In the genomic region with DNA sequence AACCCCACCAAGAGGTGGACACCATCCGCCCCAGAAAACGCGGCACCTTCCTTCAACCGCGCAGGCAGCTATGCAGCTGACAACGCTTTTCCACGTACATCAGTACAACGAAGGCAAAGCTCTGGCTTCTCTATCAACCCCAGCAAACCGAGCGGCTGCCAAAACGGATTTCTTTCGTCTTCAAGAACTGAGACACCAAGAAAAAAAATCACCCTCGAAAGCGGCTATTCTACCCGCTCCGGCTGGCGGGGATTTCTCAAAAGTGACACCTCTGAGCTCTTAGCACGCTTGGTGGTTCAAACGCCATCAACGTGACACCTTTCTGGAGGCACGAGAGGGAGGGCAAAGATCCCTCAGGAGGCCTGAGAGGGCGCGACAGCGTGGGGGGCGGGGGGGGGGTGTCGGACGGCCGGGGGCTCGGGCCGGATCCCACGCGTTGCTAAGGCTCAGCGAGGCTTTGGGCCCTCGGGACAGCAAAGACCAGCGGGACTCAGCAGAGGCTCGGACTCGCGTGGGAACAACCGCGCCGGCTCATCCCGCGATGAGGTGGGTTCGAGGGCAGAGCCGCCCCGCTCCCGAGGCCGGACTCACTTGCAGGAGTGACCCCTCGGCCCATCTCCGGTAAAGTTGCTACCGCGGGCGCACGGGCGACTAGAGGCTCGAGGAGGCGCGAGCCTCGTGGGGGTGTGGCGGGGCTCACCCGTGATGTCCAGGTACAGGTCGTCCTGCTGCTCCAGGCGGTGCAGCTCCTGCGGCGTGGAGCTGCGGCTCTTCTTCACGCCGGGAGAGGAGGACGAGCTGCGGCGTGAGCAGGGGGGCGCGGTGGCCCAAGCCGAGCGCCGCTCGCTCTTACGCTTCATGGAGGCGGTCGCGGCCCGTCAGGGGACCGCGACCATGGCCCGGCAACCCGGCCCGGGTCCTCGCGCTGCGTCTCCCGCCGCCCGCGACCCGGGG, we compare ENCODE assay signal across 8 mouse cellular contexts. TPM values are rescaled to one million over a fixed set of nuclear protein-coding genes. Genes with fewer than 3 reads are reported as not detected.
A peak's percentile ranks its signal among the peaks of the same experiment; 100 is the strongest.
DNase-seq lines count a peak whose midpoint lies in the region; ATAC-seq and TF ChIP-seq lines count a peak whose summit lies in the region.

No protein-coding gene starts in this region.

- H3K27me3 ChIP-seq in heart, embryonic 10.5 days (ENCODE audit: insufficient read depth, poor library complexity, severe bottlenecking), result no peaks in the 10 kb centered on the region
- H3K27me3 ChIP-seq in MEL (ENCODE audit: control insufficient read depth in 1 of 2, insufficient read depth in 2 of 2, low read length in 2 of 2), result no peaks in the 10 kb centered on the region
- H3K27me3 ChIP-seq in limb, embryonic 12.5 days, result no peaks in the 10 kb centered on the region
- H3K27me3 ChIP-seq in midbrain, embryonic 16.5 days (ENCODE audit: control insufficient read depth, insufficient read depth, low read depth, low read length), result peaks cover 13% of the 10 kb centered on the region

- no peak for TF ChIP-seq CTCF in MEL (IDR thresholded peaks at IDR 0.05 in 2 of 3, conservative IDR thresholded peaks at IDR 0.05 in 1 of 3; ENCODE audit: control insufficient read depth in 1 of 3, insufficient read depth in 1 of 3, low read depth in 2 of 3, low read length in 3 of 3, poor library complexity in 1 of 3, severe bottlenecking in 1 of 3)

- peaks cover 36% of the 10 kb centered on the region for H3K79me2 ChIP-seq in MEL (ENCODE audit: control insufficient read depth, insufficient read depth, low read length, poor library complexity)

- H3K4me2 ChIP-seq in limb, embryonic 12.5 days, result peak overlapping the region; percentile 99
- H3K4me2 ChIP-seq in midbrain, embryonic 16.5 days (ENCODE audit: low read length), result peak overlapping the region; percentile 100

- H3K9ac ChIP-seq in MEL (ENCODE audit: control insufficient read depth, low read depth, low read length, poor library complexity, severe bottlenecking), result peak overlapping the region; percentile 81
- peak overlapping the region; percentile 84 for H3K9ac ChIP-seq in limb, embryonic 12.5 days (replicated peaks)
- peak overlapping the region; percentile 72 for H3K9ac ChIP-seq in midbrain, embryonic 16.5 days (ENCODE audit: low read depth, low read length)

- peak; percentile 76 for DNase-seq in heart, embryonic 10.5 days (ENCODE audit: low spot score)
- no peak for DNase-seq in heart, adult 8-10 months (ENCODE audit: low spot score)
- peak; percentile 80 for DNase-seq in MEL (ENCODE audit: low read depth, low spot score)
- DNase-seq in embryo, embryonic 11 days, result peak; percentile 64
- DNase-seq in heart, postnatal 4 days, result peak; percentile 20
- DNase-seq in thymus, postnatal 14 days, result peak; percentile 29

- TF ChIP-seq POLR2A in MEL (IDR thresholded peaks at IDR 0.05; ENCODE audit: control insufficient read depth in 1 of 2, insufficient read depth in 1 of 2, low read depth in 1 of 2, low read length in 2 of 2, poor library complexity in 1 of 2), result no peak

- ATAC-seq in limb, embryonic 12.5 days (ENCODE audit: insufficient number of reproducible peaks, insufficient read depth, low FRiP score, low TSS enrichment, low read depth), result peak; percentile 39
- peak; percentile 87 for ATAC-seq in midbrain, embryonic 16.5 days

- no peak for TF ChIP-seq RAD21 in MEL (IDR thresholded peaks at IDR 0.05; ENCODE audit: low read depth, low read length)

- no peaks in the 10 kb centered on the region for H3K36me3 ChIP-seq in heart, embryonic 10.5 days
- H3K36me3 ChIP-seq in MEL (ENCODE audit: control insufficient read depth in 1 of 2, insufficient read depth in 2 of 2, low read length in 2 of 2), result peaks cover 0 to 16% of the 10 kb centered on the region in 2 experiments; a peak in 2 of 4 replicates
- H3K36me3 ChIP-seq in limb, embryonic 12.5 days, result no peaks in the 10 kb centered on the region; the same call in 1 of the 2 replicates
- no peaks in the 10 kb centered on the region for H3K36me3 ChIP-seq in midbrain, embryonic 16.5 days (ENCODE audit: control insufficient read depth, insufficient read depth, low read length)

- H3K27ac ChIP-seq in heart, embryonic 10.5 days, result peak overlapping the region; percentile 87
- peak overlapping the region; percentile 56 for H3K27ac ChIP-seq in MEL (ENCODE audit: control insufficient read depth, low read depth, low read length)
- no peak overlapping the region; the same call in 1 of the 2 replicates for H3K27ac ChIP-seq in limb, embryonic 12.5 days
- H3K27ac ChIP-seq in midbrain, embryonic 16.5 days (ENCODE audit: low read length), result no peak overlapping the region

- peak overlapping the region; percentile 87 for H3K4me3 ChIP-seq in heart, embryonic 10.5 days
- H3K4me3 ChIP-seq in MEL (ENCODE audit: control insufficient read depth in 1 of 2, insufficient read depth in 1 of 2, low read depth in 2 of 2, low read length in 2 of 2), result peak overlapping the region; percentile 55 to 95
- peak overlapping the region; percentile 80 for H3K4me3 ChIP-seq in limb, embryonic 12.5 days (replicated peaks)
- H3K4me3 ChIP-seq in midbrain, embryonic 16.5 days (ENCODE audit: low read depth, low read length), result peak overlapping the region; percentile 90

- H3K9me3 ChIP-seq in heart, embryonic 10.5 days, result no peaks in the 10 kb centered on the region
- no peaks in the 10 kb centered on the region for H3K9me3 ChIP-seq in MEL (replicated peaks; ENCODE audit: insufficient read depth, low read length)
- H3K9me3 ChIP-seq in limb, embryonic 12.5 days, result no peaks in the 10 kb centered on the region
- no peaks in the 10 kb centered on the region for H3K9me3 ChIP-seq in midbrain, embryonic 16.5 days (replicated peaks; ENCODE audit: control insufficient read depth, low read length, poor library complexity, severe bottlenecking)

- under 1% methylated on average over 95 of the region's 95 CpGs for WGBS in heart, embryonic 10.5 days
- under 1% methylated on average over 93 of the region's 95 CpGs for WGBS in limb, embryonic 12.5 days
- under 1% methylated on average over 91 of the region's 95 CpGs for WGBS in midbrain, embryonic 16.5 days

- TF ChIP-seq EP300 in MEL (IDR thresholded peaks at IDR 0.05; ENCODE audit: low read depth in 1 of 2, low read length in 2 of 2), result no peak

- peaks cover 20% of the 10 kb centered on the region for H3K4me1 ChIP-seq in heart, embryonic 10.5 days
- peaks cover 2 to 15% of the 10 kb centered on the region in 2 experiments; a peak in 3 of 4 replicates for H3K4me1 ChIP-seq in MEL (ENCODE audit: control insufficient read depth in 1 of 2, insufficient read depth in 2 of 2, low read length in 2 of 2)
- peaks cover 7% of the 10 kb centered on the region for H3K4me1 ChIP-seq in limb, embryonic 12.5 days (replicated peaks)
- H3K4me1 ChIP-seq in midbrain, embryonic 16.5 days (ENCODE audit: control insufficient read depth, insufficient read depth, low read length), result peaks cover 8% of the 10 kb centered on the region

TF ChIP-seq in MEL, 35 proteins besides CTCF, POLR2A, EP300 and RAD21:
- TF ChIP-seq BHLHE40 (IDR thresholded peaks at IDR 0.05; ENCODE audit: borderline replicate concordance, low read depth, low read length) (peak; percentile 28; the same call in 1 of the 2 replicates), MYC (IDR thresholded peaks at IDR 0.05; ENCODE audit: low read depth, low read length) (0 out of 2 replicates have a peak, but pooled peaks have one; percentile 18), TCF12 (IDR thresholded peaks at IDR 0.05; ENCODE audit: low read depth, low read length) (no peak), HCFC1 (IDR thresholded peaks at IDR 0.05; ENCODE audit: low read depth, low read length) (no peak), MYB (IDR thresholded peaks at IDR 0.05; ENCODE audit: low read depth, low read length) (no peak), NELFE (IDR thresholded peaks at IDR 0.05; ENCODE audit: low read depth, low read length) (no peak), RCOR1 (IDR thresholded peaks at IDR 0.05; ENCODE audit: low read depth, low read length) (0 out of 2 replicates have a peak, but pooled peaks have one; percentile 10), USF2 (IDR thresholded peaks at IDR 0.05; ENCODE audit: borderline replicate concordance in 1 of 2, insufficient read depth in 1 of 2, low read depth in 1 of 2, low read length in 2 of 2) (no peak), E2F4 (IDR thresholded peaks at IDR 0.05; ENCODE audit: borderline replicate concordance, low read depth, low read length) (no peak), ZNF384 (IDR thresholded peaks at IDR 0.05; ENCODE audit: low read depth, low read length) (no peak), MEF2A (IDR thresholded peaks at IDR 0.05; ENCODE audit: extremely low read depth, insufficient replicate concordance, low read depth, low read length, poor library complexity, severe bottlenecking) (no peak), MAX (IDR thresholded peaks at IDR 0.05; ENCODE audit: low read length) (peak; percentile 43; the same call in 1 of the 2 replicates), MAZ (IDR thresholded peaks at IDR 0.05; ENCODE audit: low read depth, low read length) (no peak), MXI1 (IDR thresholded peaks at IDR 0.05; ENCODE audit: low read depth, low read length) (peak; percentile 63), ETS1 (IDR thresholded peaks at IDR 0.05; ENCODE audit: low read depth, low read length) (no peak), TAL1 (IDR thresholded peaks at IDR 0.05; ENCODE audit: low read length) (no peak)

RNA-seq across cellular contexts. Expression of a gene that starts 0.9 kb away (rescaled TPM):
- polyA plus RNA-seq in heart, embryonic 10.5 days (2016; fragmentation: Nextera tagmentation; extraction: Ambion mirVana), result 23.7 and 26.8 TPM in 2 replicates
- 10 to 100 TPM in 2 of 4 experiments, 1 to 10 TPM in 2; 7.7 to 11.5 (median 9.7) TPM for total RNA-seq in heart, adult 8-10 months (2022)
- total RNA-seq in MEL (2012; rRNA removed), result 18.7 and 22.2 TPM in 2 replicates
- 10 to 100 TPM in 1 of 2 experiments, not detected in 1; 28.3 TPM for polyA plus RNA-seq in MEL (2012; ENCODE audit: insufficient read depth in 1 of 2, insufficient read length in 2 of 2, low read depth in 1 of 2, low replicate concordance in 2 of 2, missing spikeins in 1 of 2)
- 10 to 100 TPM; 10.8 to 11.4 TPM for total RNA-seq in heart, postnatal 4 days (2021)
- polyA plus RNA-seq in limb, embryonic 12.5 days (2016; fragmentation: Nextera tagmentation; extraction: Ambion mirVana), result 29.6 and 29.8 TPM in 2 replicates
- 1.5 and 2.3 TPM in 2 replicates for polyA plus RNA-seq in midbrain, embryonic 16.5 days (2015; fragmentation: Nextera tagmentation; extraction: Ambion mirVana)

RNA-seq across cellular contexts. Expression of a gene that starts 38.3 kb away (rescaled TPM):
- 58.6 and 60.3 TPM in 2 replicates for polyA plus RNA-seq in heart, embryonic 10.5 days (2016; fragmentation: Nextera tagmentation; extraction: Ambion mirVana)
- total RNA-seq in heart, adult 8-10 months (2022), result 10 to 100 TPM; 56.9 to 69.9 (median 65.3) TPM
- total RNA-seq in MEL (2012; rRNA removed), result 4.2 and 4.4 TPM in 2 replicates
- 100 to 1,000 TPM in 1 of 2 experiments, 10 to 100 TPM in 1; 13.5 to 190 TPM for polyA plus RNA-seq in MEL (2012; ENCODE audit: insufficient read depth in 1 of 2, insufficient read length in 2 of 2, low read depth in 1 of 2, low replicate concordance in 2 of 2, missing spikeins in 1 of 2)
- total RNA-seq in heart, postnatal 4 days (2021), result 10 to 100 TPM; 54.7 to 57.2 TPM
- polyA plus RNA-seq in limb, embryonic 12.5 days (2016; fragmentation: Nextera tagmentation; extraction: Ambion mirVana), result 39.4 and 42.6 TPM in 2 replicates
- 10.7 and 11.5 TPM in 2 replicates for polyA plus RNA-seq in midbrain, embryonic 16.5 days (2015; fragmentation: Nextera tagmentation; extraction: Ambion mirVana)

Comparison
In these comparisons a context has a peak if more than half of its experiments do, and no peak if none do; other contexts are left out.
1. H3K27ac ChIP-seq: peak in heart, embryonic 10.5 days (single experiment) and MEL (single experiment); none in limb, embryonic 12.5 days (single experiment) and midbrain, embryonic 16.5 days (single experiment).
2. Peak in every context shown above with its lines, with median percentiles within 50 percentile points of each other: H3K4me3 ChIP-seq and H3K9ac ChIP-seq.